Mouse (Mus musculus): ENCODE measurements around the gene Mybphl. TPM values are rescaled to one million over a fixed set of nuclear protein-coding genes. Genes with fewer than 3 reads are reported as not detected.

Mybphl gene
- polyA plus RNA-seq, 1 experiment from 2014 or later = 0.09 TPM

DNA sequence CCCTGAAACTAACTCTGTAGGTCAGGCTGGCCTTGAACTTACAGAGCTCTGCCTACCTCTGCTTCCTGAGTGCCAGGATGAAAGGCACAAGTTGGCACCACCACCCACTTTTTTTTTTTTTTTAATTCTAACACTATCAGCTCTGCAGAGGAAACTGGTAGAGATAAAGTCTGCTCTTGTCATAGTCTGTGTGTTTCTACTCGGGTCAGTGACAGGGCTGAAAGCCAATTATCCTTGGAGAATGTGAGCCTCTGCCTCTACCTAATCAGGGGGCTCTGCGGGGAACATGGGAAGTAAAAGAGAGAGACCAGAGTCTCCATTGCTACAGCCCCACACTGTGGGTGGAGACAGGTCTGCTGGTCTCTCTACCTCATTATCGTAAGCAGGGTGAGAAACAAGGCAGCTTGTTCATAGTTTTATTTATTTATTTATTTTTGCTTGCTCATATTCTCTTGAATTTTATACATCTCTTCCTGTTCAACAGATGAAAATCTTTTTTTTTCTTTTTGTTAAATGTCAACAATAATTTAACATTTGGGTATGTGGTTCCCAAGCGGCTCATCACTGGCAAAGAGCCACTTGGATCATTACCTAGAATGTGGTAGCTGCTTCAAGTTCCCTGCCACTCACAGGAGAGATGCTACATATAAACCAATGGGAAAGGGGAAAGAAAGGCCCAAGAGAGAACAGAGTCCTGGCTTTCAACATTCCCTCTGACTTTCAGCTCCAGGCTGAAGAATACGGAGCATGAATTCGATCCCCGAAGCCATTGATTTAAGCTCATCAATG, 14.4 kb downstream of the Mybphl start:
- no peak overlapping the region for H3K4me3 ChIP-seq
- WGBS = 81% methylated on average over 7 of the region's 7 CpGs
- H3K27me3 ChIP-seq (ENCODE audit: low read depth, poor library complexity, severe bottlenecking) = no peaks in the 10 kb centered on the region
- H3K27ac ChIP-seq (replicated peaks) = no peak overlapping the region
- no peak for DNase-seq (ENCODE audit: low spot score)
- H3K9me3 ChIP-seq (replicated peaks) = no peaks in the 10 kb centered on the region
- peaks cover 26% of the 10 kb centered on the region for H3K4me1 ChIP-seq
- no peaks in the 10 kb centered on the region for H3K36me3 ChIP-seq

DNA sequence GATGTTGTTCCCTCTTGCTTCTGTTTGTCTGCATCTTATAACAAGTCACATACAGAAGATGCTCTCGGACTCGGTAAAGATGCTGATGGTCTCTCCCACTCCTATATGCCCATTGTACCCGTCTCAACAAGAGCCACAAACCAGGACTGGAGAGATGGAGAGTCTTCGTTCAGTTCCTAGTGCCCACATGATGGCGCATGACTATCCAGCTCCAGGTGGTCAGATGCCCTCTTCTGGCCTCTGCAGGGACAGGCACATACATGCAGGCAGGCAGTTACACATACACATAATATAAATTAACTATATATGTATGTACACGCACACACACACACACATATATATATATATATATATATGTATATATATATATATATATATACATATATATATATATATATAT, 16.0 kb downstream of the Mybphl start:
- DNase-seq (ENCODE audit: low spot score) = no peak
- H3K27me3 ChIP-seq (ENCODE audit: low read depth, poor library complexity, severe bottlenecking) = no peaks in the 10 kb centered on the region
- 85% methylated on average over 6 of the region's 6 CpGs for WGBS

DNA sequence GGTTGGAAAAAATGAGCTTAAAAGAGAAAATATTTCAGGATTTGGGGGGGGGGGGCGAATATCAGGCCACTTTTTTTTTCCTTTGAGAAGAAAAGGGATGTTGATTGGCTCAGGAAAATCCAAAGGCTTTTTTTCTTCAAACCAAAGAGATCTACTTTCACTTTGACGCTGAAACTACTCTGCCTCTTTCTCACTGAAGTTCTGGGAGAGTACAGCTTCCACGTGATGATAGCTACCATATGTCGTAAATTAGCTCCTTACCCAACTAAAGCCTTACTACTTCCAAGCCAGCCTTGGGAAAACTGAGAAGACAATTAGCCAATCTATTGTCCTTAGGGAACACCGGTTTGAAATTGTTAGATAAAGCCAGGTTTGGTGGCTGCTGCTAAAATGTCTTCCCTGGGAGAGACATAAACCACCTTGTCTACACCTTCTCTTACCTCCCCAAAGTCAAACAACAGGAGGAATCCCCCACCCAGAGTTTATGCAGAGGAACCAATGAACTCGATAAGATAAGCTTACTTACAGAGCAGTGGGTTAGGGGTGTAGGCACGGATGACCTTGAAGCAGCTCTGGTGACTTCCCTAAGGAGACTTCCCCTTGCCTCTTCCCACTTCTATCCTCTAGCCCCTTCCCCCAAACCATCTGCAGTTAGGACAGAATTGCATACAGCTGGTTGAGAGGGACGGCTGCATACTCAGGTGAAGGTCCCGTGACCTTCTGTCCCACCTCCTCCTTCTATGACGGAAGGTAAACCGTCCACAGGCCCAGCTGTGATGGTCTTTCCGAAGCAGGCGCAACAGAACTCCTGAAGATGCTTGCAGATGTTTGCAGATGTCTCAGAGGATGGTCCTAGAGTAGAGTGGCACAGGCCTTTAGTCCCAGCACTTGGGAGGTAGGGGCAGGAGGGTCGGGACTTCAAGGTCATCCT, 17.5 kb downstream of the Mybphl start:
- DNase-seq (ENCODE audit: low spot score) = no peak
- no peaks in the 10 kb centered on the region for H3K9me3 ChIP-seq (replicated peaks)
- no peaks in the 10 kb centered on the region for H3K27me3 ChIP-seq (ENCODE audit: low read depth, poor library complexity, severe bottlenecking)
- peaks cover 40% of the 10 kb centered on the region for H3K4me1 ChIP-seq
- 79% methylated on average over 14 of the region's 14 CpGs for WGBS
- peak overlapping the region; percentile 85 for H3K27ac ChIP-seq (replicated peaks)
- H3K4me3 ChIP-seq = peak overlapping the region; percentile 71
- H3K36me3 ChIP-seq = peaks cover 25% of the 10 kb centered on the region

More for the DNA sequence above, 16.0 kb downstream of the Mybphl start:
- Histone ChIP-seq H3K4me1 (peaks cover 40% of the 10 kb centered on the region), H3K9me3 (replicated peaks) (no peaks in the 10 kb centered on the region), H3K27ac (replicated peaks) (no peak overlapping the region), H3K36me3 (peaks cover 9% of the 10 kb centered on the region), H3K4me3 (no peak overlapping the region)

GRCm38 (mm10) chr3:108383485-108384354, 19.0 kb downstream of the Mybphl start, which contains the start of gene Psrc1:
Gene Psrc1 (plus strand): TSS chr3:108383839.
- WGBS = 2% methylated on average over 44 of the region's 44 CpGs
- no peaks in the 10 kb centered on the region for H3K27me3 ChIP-seq (ENCODE audit: low read depth, poor library complexity, severe bottlenecking)
- H3K36me3 ChIP-seq = peaks cover 40% of the 10 kb centered on the region
- peak; percentile 93 for DNase-seq (ENCODE audit: low spot score)
- H3K9me3 ChIP-seq (replicated peaks) = no peaks in the 10 kb centered on the region
- H3K4me3 ChIP-seq = peak within 1 kb of the TSS; percentile 71
- peak within 1 kb of the TSS; percentile 85 for H3K27ac ChIP-seq (replicated peaks)
- H3K4me1 ChIP-seq = peaks cover 46% of the 10 kb centered on the region

DNA sequence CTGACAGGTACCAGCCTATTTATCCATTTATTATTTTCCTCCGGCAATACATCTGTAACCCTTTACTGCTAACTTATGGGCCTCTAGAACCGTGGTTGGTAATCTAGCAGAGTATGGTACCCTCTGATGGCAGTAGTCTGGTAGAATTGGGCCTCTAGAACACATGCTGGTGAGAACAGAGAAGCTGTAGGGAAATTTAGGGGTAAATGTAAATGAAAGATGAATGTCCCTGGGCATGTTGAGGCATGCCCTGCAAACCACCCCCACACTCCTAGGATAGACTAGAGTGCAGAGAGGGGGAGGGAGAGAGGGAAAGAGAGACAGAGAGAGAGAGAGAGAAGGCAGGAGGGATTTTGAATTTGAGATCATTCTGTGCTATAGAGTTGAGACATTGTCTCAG, 19.7 kb downstream of the Mybphl start:
- no peaks in the 10 kb centered on the region for H3K27me3 ChIP-seq (ENCODE audit: low read depth, poor library complexity, severe bottlenecking)
- H3K4me1 ChIP-seq = peaks cover 51% of the 10 kb centered on the region
- 48% methylated on average over 2 of the region's 2 CpGs for WGBS
- DNase-seq (ENCODE audit: low spot score) = no peak
- H3K36me3 ChIP-seq = peaks cover 40% of the 10 kb centered on the region
- H3K9me3 ChIP-seq (replicated peaks) = no peaks in the 10 kb centered on the region
- H3K4me3 ChIP-seq = peak overlapping the region; percentile 71
- peak overlapping the region; percentile 85 for H3K27ac ChIP-seq (replicated peaks)

- DNase-seq (ENCODE audit: low spot score) = no peak
- H3K27me3 ChIP-seq (ENCODE audit: low read depth, poor library complexity, severe bottlenecking) = no peaks in the 10 kb centered on the region
- H3K36me3 ChIP-seq = peaks cover 49% of the 10 kb centered on the region
- no peak overlapping the region for H3K27ac ChIP-seq (replicated peaks)
- 96% methylated on average over 10 of the region's 10 CpGs for WGBS
- H3K9me3 ChIP-seq (replicated peaks) = no peaks in the 10 kb centered on the region
- H3K4me3 ChIP-seq = peak overlapping the region; percentile 4; the same call in 1 of the 2 replicates
- peaks cover 52% of the 10 kb centered on the region for H3K4me1 ChIP-seq
Observed at GRCm38 (mm10) chr3:108386186-108386585, 21.5 kb downstream of the Mybphl start.

- Histone ChIP-seq H3K27ac (replicated peaks) (peak overlapping the region; percentile 73), H3K36me3 (peaks cover 78% of the 10 kb centered on the region), H3K27me3 (ENCODE audit: low read depth, poor library complexity, severe bottlenecking) (no peaks in the 10 kb centered on the region), H3K4me3 (no peak overlapping the region), H3K4me1 (peaks cover 55% of the 10 kb centered on the region), H3K9me3 (replicated peaks) (no peaks in the 10 kb centered on the region)
- DNase-seq (ENCODE audit: low spot score) = peak; percentile 97
- WGBS = 1% methylated on average over 5 of the region's 5 CpGs
Observed at GRCm38 (mm10) chr3:108389111-108389545, 24.4 kb downstream of the Mybphl start.

- 14% methylated on average over 10 of the region's 10 CpGs for WGBS
- H3K27me3 ChIP-seq (ENCODE audit: low read depth, poor library complexity, severe bottlenecking) = no peaks in the 10 kb centered on the region
- peak overlapping the region; percentile 59 for H3K27ac ChIP-seq (replicated peaks)
- 0 out of 2 replicates have a peak overlapping the region, but pooled peaks have one; percentile 4 for H3K4me3 ChIP-seq
- H3K36me3 ChIP-seq = peaks cover 84% of the 10 kb centered on the region
- no peaks in the 10 kb centered on the region for H3K9me3 ChIP-seq (replicated peaks)
- no peak for DNase-seq (ENCODE audit: low spot score)
- H3K4me1 ChIP-seq = peaks cover 43% of the 10 kb centered on the region
Observed at GRCm38 (mm10) chr3:108392299-108392698, 27.6 kb downstream of the Mybphl start.

DNA sequence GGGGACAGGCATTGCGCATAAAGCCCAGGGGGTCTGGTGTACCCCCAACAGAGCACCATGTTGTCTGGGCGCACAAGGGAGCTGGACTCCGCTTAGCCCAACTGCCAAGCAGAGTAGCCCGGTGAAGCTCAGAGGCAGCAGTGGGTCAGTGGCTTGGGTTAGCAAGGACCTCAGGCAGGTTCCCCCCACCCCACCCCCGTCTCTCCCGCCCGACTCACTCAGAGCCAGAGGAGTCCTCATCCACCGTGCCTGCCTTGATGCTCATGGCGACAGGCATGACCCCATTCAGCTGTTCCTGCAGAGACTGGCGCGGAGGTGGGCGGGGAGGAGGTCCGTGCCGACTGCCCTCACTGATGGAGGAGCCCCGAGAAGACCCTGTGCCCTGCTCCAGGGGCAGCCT, 28.1 kb downstream of the Mybphl start:
- H3K4me1 ChIP-seq = peaks cover 43% of the 10 kb centered on the region
- no peaks in the 10 kb centered on the region for H3K9me3 ChIP-seq (replicated peaks)
- no peak for DNase-seq (ENCODE audit: low spot score)
- H3K4me3 ChIP-seq = 0 out of 2 replicates have a peak overlapping the region, but pooled peaks have one; percentile 4
- 40% methylated on average over 15 of the region's 15 CpGs for WGBS
- H3K36me3 ChIP-seq = peaks cover 84% of the 10 kb centered on the region
- peak overlapping the region; percentile 59 for H3K27ac ChIP-seq (replicated peaks)
- no peaks in the 10 kb centered on the region for H3K27me3 ChIP-seq (ENCODE audit: low read depth, poor library complexity, severe bottlenecking)

GRCm38 (mm10) chr3:108398281-108398680, 33.6 kb downstream of the Mybphl start:
- Histone ChIP-seq H3K4me3 (no peak overlapping the region), H3K27me3 (ENCODE audit: low read depth, poor library complexity, severe bottlenecking) (no peaks in the 10 kb centered on the region), H3K27ac (replicated peaks) (no peak overlapping the region), H3K4me1 (peaks cover 27% of the 10 kb centered on the region), H3K9me3 (replicated peaks) (no peaks in the 10 kb centered on the region), H3K36me3 (peaks cover 100% of the 10 kb centered on the region)
- WGBS = 95% methylated on average over 9 of the region's 9 CpGs
- DNase-seq (ENCODE audit: low spot score) = no peak

DNA sequence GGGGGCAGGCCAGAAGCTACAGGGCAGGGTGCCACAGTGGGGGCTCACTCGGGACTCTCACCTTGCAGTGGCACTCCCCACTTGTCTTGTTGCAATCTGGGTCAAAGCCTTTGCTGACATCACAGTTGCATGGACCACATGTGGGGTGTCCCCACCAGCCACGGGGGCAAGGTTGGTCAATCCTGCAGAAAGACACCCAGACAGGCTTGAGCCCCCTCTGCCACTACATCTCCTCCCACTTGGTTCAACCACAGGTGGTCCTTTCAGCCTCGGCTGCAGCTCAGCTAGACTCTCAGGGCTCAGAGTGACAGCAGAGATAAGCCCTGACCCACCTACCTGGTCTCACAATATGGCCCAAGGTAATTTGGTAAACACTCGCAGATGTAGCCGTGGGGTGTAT, 35.7 kb downstream of the Mybphl start:
- Histone ChIP-seq H3K27ac (replicated peaks) (no peak overlapping the region), H3K27me3 (ENCODE audit: low read depth, poor library complexity, severe bottlenecking) (no peaks in the 10 kb centered on the region), H3K4me3 (no peak overlapping the region), H3K9me3 (replicated peaks) (no peaks in the 10 kb centered on the region), H3K4me1 (peaks cover 38% of the 10 kb centered on the region), H3K36me3 (peaks cover 100% of the 10 kb centered on the region)
- DNase-seq (ENCODE audit: low spot score) = no peak
- WGBS = 86% methylated on average over 5 of the region's 5 CpGs

All from midbrain, embryonic 10.5 days (tissue).